Mouse (Mus musculus): ENCODE measurements at regions not wholly inside any gene's neighbourhood (a gene's known extent, or its start where the extent isn't known, plus 50 kb on each side); places are given as distances from the start of the nearest gene placed in this dataset.

DNA sequence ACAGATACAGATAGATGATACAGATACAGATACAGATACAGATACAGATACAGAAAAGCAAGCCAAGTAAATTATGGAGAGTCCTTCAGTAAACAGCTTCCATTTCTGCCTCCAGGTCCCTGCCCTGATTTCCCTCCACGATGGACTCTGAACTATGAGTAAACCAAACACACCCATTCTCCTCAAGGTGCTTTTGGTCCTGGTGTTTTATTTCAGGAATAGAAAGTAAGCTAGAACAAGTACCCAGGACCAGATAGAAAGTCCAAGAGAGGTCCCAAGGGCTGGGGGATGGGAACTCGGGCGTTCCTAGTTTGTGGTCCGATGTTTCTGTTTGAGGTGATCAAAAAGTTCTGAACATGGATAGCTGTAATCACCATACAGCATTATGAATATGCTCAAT is 69.5 kb upstream of the Gm9887 start:
- Histone ChIP-seq H3K79me2 (ENCODE audit: control insufficient read depth, insufficient read depth) (no peaks in the 10 kb centered on the region), H3K4me3 (ENCODE audit: insufficient read depth, poor library complexity, severe bottlenecking) (no peak overlapping the region), H3ac (ENCODE audit: control insufficient read depth, insufficient read length, low read depth) (no peak overlapping the region), H3K79me3 (ENCODE audit: low read depth) (no peaks in the 10 kb centered on the region), H3K36me3 (ENCODE audit: control insufficient read depth, insufficient read depth) (no peaks in the 10 kb centered on the region), H3K27me3 (ENCODE audit: control insufficient read depth, insufficient read depth, insufficient read length) (no peaks in the 10 kb centered on the region)
- TF ChIP-seq MYOD1 (IDR thresholded peaks at IDR 0.05; ENCODE audit: control insufficient read depth, insufficient read length, low read depth) (no peak), USF1 (IDR thresholded peaks at IDR 0.05; ENCODE audit: low read depth) (no peak)

DNA sequence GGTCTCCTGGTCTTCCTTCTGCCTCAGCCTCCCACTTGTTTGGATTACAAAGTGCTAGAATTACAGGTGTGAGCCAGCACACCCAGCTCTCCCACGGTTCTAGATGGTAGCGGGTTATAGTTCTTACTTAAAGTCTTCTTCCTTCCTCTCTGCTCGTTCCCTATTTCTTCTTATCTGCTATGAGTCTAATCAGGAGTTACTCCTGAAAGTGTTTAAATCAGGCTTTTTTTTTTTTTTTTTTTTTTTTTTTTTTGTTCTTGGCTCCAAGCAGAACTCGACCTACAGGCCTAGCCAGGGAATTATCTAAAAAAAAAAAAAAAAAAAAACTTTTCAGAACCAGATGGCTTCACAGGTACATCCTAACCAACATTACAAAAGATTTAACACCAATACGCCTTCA is 66.0 kb upstream of the Gm9887 start:
- H3K36me3 ChIP-seq (ENCODE audit: control insufficient read depth, insufficient read depth), result no peaks in the 10 kb centered on the region
- no peaks in the 10 kb centered on the region for H3K27me3 ChIP-seq (ENCODE audit: control insufficient read depth, insufficient read depth, insufficient read length)
- TF ChIP-seq MYOG (IDR thresholded peaks at IDR 0.05; ENCODE audit: control insufficient read depth, extremely low read depth, insufficient read length), result no peak
- TF ChIP-seq FOSL1 (IDR thresholded peaks at IDR 0.05; ENCODE audit: insufficient read depth, low read length, poor library complexity, severe bottlenecking), result no peak
- no peak for TF ChIP-seq MYOD1 (IDR thresholded peaks at IDR 0.05; ENCODE audit: control insufficient read depth, insufficient read length, low read depth)
- TF ChIP-seq USF1 (IDR thresholded peaks at IDR 0.05; ENCODE audit: low read depth), result no peak
- no peak for TF ChIP-seq CTCF (IDR thresholded peaks at IDR 0.05; ENCODE audit: control insufficient read depth, insufficient read depth, insufficient read length)
- no peak for TF ChIP-seq CEBPB (IDR thresholded peaks at IDR 0.05; ENCODE audit: low read depth)
- no peak for TF ChIP-seq MAX (IDR thresholded peaks at IDR 0.05)
- H3ac ChIP-seq (ENCODE audit: control insufficient read depth, insufficient read length, low read depth), result no peak overlapping the region
- H3K4me3 ChIP-seq (ENCODE audit: insufficient read depth, poor library complexity, severe bottlenecking), result no peak overlapping the region
- no peaks in the 10 kb centered on the region for H3K79me2 ChIP-seq (ENCODE audit: control insufficient read depth, insufficient read depth)
- no peaks in the 10 kb centered on the region for H3K79me3 ChIP-seq (ENCODE audit: low read depth)

- no peaks in the 10 kb centered on the region for H3K36me3 ChIP-seq (ENCODE audit: control insufficient read depth, insufficient read depth)
- TF ChIP-seq FOSL1 (IDR thresholded peaks at IDR 0.05; ENCODE audit: insufficient read depth, low read length, poor library complexity, severe bottlenecking), result no peak
- no peak for TF ChIP-seq MYOD1 (IDR thresholded peaks at IDR 0.05; ENCODE audit: control insufficient read depth, insufficient read length, low read depth)
- no peak for TF ChIP-seq MYOG (IDR thresholded peaks at IDR 0.05; ENCODE audit: control insufficient read depth, extremely low read depth, insufficient read length)
- TF ChIP-seq USF1 (IDR thresholded peaks at IDR 0.05; ENCODE audit: low read depth), result no peak
- no peak for TF ChIP-seq CTCF (IDR thresholded peaks at IDR 0.05; ENCODE audit: control insufficient read depth, insufficient read depth, insufficient read length)
- no peaks in the 10 kb centered on the region for H3K27me3 ChIP-seq (ENCODE audit: control insufficient read depth, insufficient read depth, insufficient read length)
- no peak overlapping the region for H3K4me3 ChIP-seq (ENCODE audit: insufficient read depth, poor library complexity, severe bottlenecking)
- H3K79me3 ChIP-seq (ENCODE audit: low read depth), result no peaks in the 10 kb centered on the region
- H3ac ChIP-seq (ENCODE audit: control insufficient read depth, insufficient read length, low read depth), result no peak overlapping the region
- no peaks in the 10 kb centered on the region for H3K79me2 ChIP-seq (ENCODE audit: control insufficient read depth, insufficient read depth)
Measured at GRCm38 (mm10) chr12:69436839-69437501, 64.7 kb upstream of the Gm9887 start.

- Histone ChIP-seq H3ac (ENCODE audit: control insufficient read depth, insufficient read length, low read depth) (no peak overlapping the region), H3K79me2 (ENCODE audit: control insufficient read depth, insufficient read depth) (no peaks in the 10 kb centered on the region), H3K27me3 (ENCODE audit: control insufficient read depth, insufficient read depth, insufficient read length) (no peaks in the 10 kb centered on the region), H3K79me3 (ENCODE audit: low read depth) (no peaks in the 10 kb centered on the region), H3K36me3 (ENCODE audit: control insufficient read depth, insufficient read depth) (no peaks in the 10 kb centered on the region), H3K4me3 (ENCODE audit: insufficient read depth, poor library complexity, severe bottlenecking) (no peak overlapping the region)
- no peak for TF ChIP-seq USF1 (IDR thresholded peaks at IDR 0.05; ENCODE audit: low read depth)
- TF ChIP-seq MYOD1 (IDR thresholded peaks at IDR 0.05; ENCODE audit: control insufficient read depth, insufficient read length, low read depth), result no peak
- no peak for TF ChIP-seq MAX (IDR thresholded peaks at IDR 0.05)
- no peak for TF ChIP-seq FOSL1 (IDR thresholded peaks at IDR 0.05; ENCODE audit: insufficient read depth, low read length, poor library complexity, severe bottlenecking)
- no peak for TF ChIP-seq CEBPB (IDR thresholded peaks at IDR 0.05; ENCODE audit: low read depth)
- no peak for TF ChIP-seq MYOG (IDR thresholded peaks at IDR 0.05; ENCODE audit: control insufficient read depth, extremely low read depth, insufficient read length)
- TF ChIP-seq CTCF (IDR thresholded peaks at IDR 0.05; ENCODE audit: control insufficient read depth, insufficient read depth, insufficient read length), result no peak
Measured at GRCm38 (mm10) chr12:69434315-69434714, 62.1 kb upstream of the Gm9887 start.

GRCm38 (mm10) chr12:69432086-69432485 is 59.8 kb upstream of the Gm9887 start:
- TF ChIP-seq CTCF (IDR thresholded peaks at IDR 0.05; ENCODE audit: control insufficient read depth, insufficient read depth, insufficient read length), result no peak
- no peak for TF ChIP-seq USF1 (IDR thresholded peaks at IDR 0.05; ENCODE audit: low read depth)
- TF ChIP-seq MYOD1 (IDR thresholded peaks at IDR 0.05; ENCODE audit: control insufficient read depth, insufficient read length, low read depth), result no peak
- TF ChIP-seq FOSL1 (IDR thresholded peaks at IDR 0.05; ENCODE audit: insufficient read depth, low read length, poor library complexity, severe bottlenecking), result no peak
- no peak for TF ChIP-seq MYOG (IDR thresholded peaks at IDR 0.05; ENCODE audit: control insufficient read depth, extremely low read depth, insufficient read length)
- Histone ChIP-seq H3K4me3 (ENCODE audit: insufficient read depth, poor library complexity, severe bottlenecking) (no peak overlapping the region), H3K36me3 (ENCODE audit: control insufficient read depth, insufficient read depth) (no peaks in the 10 kb centered on the region), H3ac (ENCODE audit: control insufficient read depth, insufficient read length, low read depth) (no peak overlapping the region), H3K79me3 (ENCODE audit: low read depth) (no peaks in the 10 kb centered on the region), H3K79me2 (ENCODE audit: control insufficient read depth, insufficient read depth) (no peaks in the 10 kb centered on the region), H3K27me3 (ENCODE audit: control insufficient read depth, insufficient read depth, insufficient read length) (no peaks in the 10 kb centered on the region)

- Histone ChIP-seq H3K79me2 (ENCODE audit: control insufficient read depth, insufficient read depth) (no peaks in the 10 kb centered on the region), H3K27me3 (ENCODE audit: control insufficient read depth, insufficient read depth, insufficient read length) (no peaks in the 10 kb centered on the region), H3K36me3 (ENCODE audit: control insufficient read depth, insufficient read depth) (no peaks in the 10 kb centered on the region), H3K4me3 (ENCODE audit: insufficient read depth, poor library complexity, severe bottlenecking) (no peak overlapping the region), H3ac (ENCODE audit: control insufficient read depth, insufficient read length, low read depth) (no peak overlapping the region), H3K79me3 (ENCODE audit: low read depth) (no peaks in the 10 kb centered on the region)
- TF ChIP-seq USF1 (IDR thresholded peaks at IDR 0.05; ENCODE audit: low read depth) (no peak), CEBPB (IDR thresholded peaks at IDR 0.05; ENCODE audit: low read depth) (no peak), FOSL1 (IDR thresholded peaks at IDR 0.05; ENCODE audit: insufficient read depth, low read length, poor library complexity, severe bottlenecking) (no peak)
Measured at GRCm38 (mm10) chr12:69428108-69428507, 55.9 kb upstream of the Gm9887 start.

Data from C2C12 (cell line).